Mouse (Mus musculus) olfactory bulb, adult 2 months (tissue): ENCODE data around the gene Gstp2.
"Not testable (repeated sequence)": the region's sequence is repeated elsewhere in the genome, so short reads cannot be mapped to it uniquely, and the experiment has no call there.

ENCODE experiments used
- CTCF ChIP-seq: fragments of 200-500 bp; IDR thresholded peaks from 2 replicates; pipeline ENCODE4 v1.5.1; 2012; ENCODE audit warnings: low read depth, mild to moderate bottlenecking, low read length, moderate library complexity; ENCODE audit not compliant: insufficient read depth
- POLR2A ChIP-seq: fragments of 200-500 bp; IDR thresholded peaks from 2 replicates; pipeline ENCODE4 v1.6.1; 2012; ENCODE audit warnings: mild to moderate bottlenecking, low read depth, low read length, moderate library complexity; ENCODE audit not compliant: insufficient read depth

DNA sequence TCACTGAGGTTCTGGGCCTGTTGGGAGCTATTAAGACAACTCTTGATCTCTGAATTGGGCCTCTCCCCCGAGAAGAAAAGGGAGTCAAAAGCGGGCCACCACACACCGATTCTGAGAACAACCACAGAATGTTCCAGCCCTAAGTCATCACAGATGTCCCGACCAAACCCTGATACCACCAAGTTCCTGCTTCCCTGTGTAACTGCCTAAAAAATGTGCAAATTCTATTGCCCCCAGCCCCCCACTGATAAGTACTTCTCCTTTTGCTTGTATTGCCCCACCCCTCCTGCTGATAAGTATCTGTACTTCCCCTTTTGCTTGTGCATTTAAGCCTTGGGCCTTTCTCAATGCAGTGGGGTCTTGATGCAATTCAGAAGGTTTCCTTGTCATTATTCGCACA, 1.7 kb downstream of the Gstp2 start:
- TF ChIP-seq CTCF, POLR2A: not testable (repeated sequence)
